Mouse (Mus musculus) hindbrain, postnatal 0 days (tissue): ENCODE data around the gene Lig3. TPM values are rescaled to one million over a fixed set of nuclear protein-coding genes. Genes with fewer than 3 reads are reported as not detected.

Experiments used
- ATAC-seq: fragments of 200-750 bp; cut with Nextera tagmentation; 2 replicates; pipeline ENCODE4 v1.8.0; 2017; ENCODE audit warnings: mild to moderate bottlenecking, moderate TSS enrichment, moderate library complexity
- DNase-seq: peaks from one replicate; pipeline ENCODE4 v3.0.0-alpha.2; 2015; ENCODE audit warnings: low spot score
- H3K27ac ChIP-seq: fragments of 300-500 bp; sonication (generic); 2 replicates; pipeline ENCODE4 v1.5.1; 2014; ENCODE audit warnings: mild to moderate bottlenecking
- H3K27me3 ChIP-seq: fragments of 300-500 bp; sonication (generic); 2 replicates; pipeline ENCODE4 v1.6.1; 2014; ENCODE audit warnings: low read length, mixed read lengths; ENCODE audit not compliant: insufficient read depth
- H3K36me3 ChIP-seq: fragments of 300-500 bp; sonication (generic); 2 replicates; pipeline ENCODE4 v1.6.1; 2014; ENCODE audit warnings: low read length, mixed read lengths; ENCODE audit not compliant: insufficient read depth
- H3K4me1 ChIP-seq: fragments of 300-500 bp; sonication (generic); 2 replicates; pipeline ENCODE4 v1.6.1; 2014; ENCODE audit warnings: antibody characterized with exemption, low read length, mixed read lengths; ENCODE audit not compliant: insufficient read depth
- H3K4me2 ChIP-seq: fragments of 300-500 bp; sonication (generic); 2 replicates; pipeline ENCODE4 v1.6.1; 2014; ENCODE audit warnings: low read depth, mild to moderate bottlenecking, low read length, moderate library complexity, mixed read lengths
- H3K4me3 ChIP-seq: fragments of 300-500 bp; sonication (generic); 2 replicates; pipeline ENCODE4 v1.5.1; 2014; ENCODE audit warnings: low read length
- H3K9ac ChIP-seq: fragments of 300-500 bp; sonication (generic); replicated peaks from 2 replicates; pipeline ENCODE4 v1.6.1; 2014; ENCODE audit warnings: mild to moderate bottlenecking, low read length, moderate library complexity, mixed read lengths
- H3K9me3 ChIP-seq: fragments of 300-500 bp; sonication (generic); 2 replicates; pipeline ENCODE4 v1.6.1; 2016; ENCODE audit warnings: low read length, mixed read lengths
- CTCF ChIP-seq: IDR thresholded peaks from 2 replicates; pipeline ENCODE4 v1.5.1; 2016; ENCODE audit warnings: antibody characterized with exemption, control low read depth, low read depth
- WGBS: fragments of 180-500 bp; shearing (Covaris S2); extraction: QIAGEN DNeasy Blood & Tissue Kit; methylation state at CpG from one replicate; pipeline ENCODE4 v1.1.7; 2014; 5-methylcytosine and 5-hydroxymethylcytosine counted together
- polyA plus RNA-seq: library from polyadenylated mRNA; unstranded; fragments of >200 nt; fragmentation: Nextera tagmentation; extraction: Ambion mirVana; gene quantifications from 2 replicates; pipeline ENCODE4 v1.2.1, GENCODE M21; 2015
- total RNA-seq: library from RNA; depleted of rRNA; stranded (reverse); fragments of >200 nt; gene quantifications from 2 replicates; pipeline ENCODE4 v1.2.3, GENCODE M21; 2014; rRNA removed

The Lig3 gene
- 45.3 and 51.5 TPM in 2 replicates for total RNA-seq
- 15.6 and 16.2 TPM in 2 replicates for polyA plus RNA-seq

- Histone ChIP-seq H3K4me3 (peak within 1 kb of the TSS; percentile 78), H3K9ac (peak within 1 kb of the TSS; percentile 85), H3K9me3 (no peaks in the 10 kb centered on the region), H3K4me1 (peaks cover 6% of the 10 kb centered on the region; the same call in 1 of the 2 replicates), H3K27ac (peak within 1 kb of the TSS; percentile 87), H3K36me3 (peaks cover 18% of the 10 kb centered on the region; the same call in 1 of the 2 replicates), H3K27me3 (no peaks in the 10 kb centered on the region), H3K4me2 (peak within 1 kb of the TSS; percentile 91)
- DNase-seq (peak; percentile 98), ATAC-seq (peak; percentile 98)
- under 1% methylated on average over 74 of the region's 90 CpGs for WGBS
- TF ChIP-seq CTCF: peak; percentile 26; the same call in 1 of the 2 replicates
Observed at GRCm38 (mm10) chr11:82780983-82781903, at the start of gene Lig3. TSS of gene Lig3 (plus strand) at chr11:82781108.

- H3K9ac ChIP-seq: no peak overlapping the region
- H3K36me3 ChIP-seq: no peaks in the 10 kb centered on the region
- H3K27me3 ChIP-seq: no peaks in the 10 kb centered on the region
- ATAC-seq: no peak
- H3K4me3 ChIP-seq: no peak overlapping the region
- H3K4me2 ChIP-seq: no peak overlapping the region
- no peak overlapping the region for H3K27ac ChIP-seq
- no peak for DNase-seq
- no peaks in the 10 kb centered on the region for H3K4me1 ChIP-seq
- no peak; the same call in 1 of the 2 replicates for TF ChIP-seq CTCF
- H3K9me3 ChIP-seq: no peaks in the 10 kb centered on the region
Observed at GRCm38 (mm10) chr11:82734227-82734626, 46.7 kb upstream of the Lig3 start.

DNA sequence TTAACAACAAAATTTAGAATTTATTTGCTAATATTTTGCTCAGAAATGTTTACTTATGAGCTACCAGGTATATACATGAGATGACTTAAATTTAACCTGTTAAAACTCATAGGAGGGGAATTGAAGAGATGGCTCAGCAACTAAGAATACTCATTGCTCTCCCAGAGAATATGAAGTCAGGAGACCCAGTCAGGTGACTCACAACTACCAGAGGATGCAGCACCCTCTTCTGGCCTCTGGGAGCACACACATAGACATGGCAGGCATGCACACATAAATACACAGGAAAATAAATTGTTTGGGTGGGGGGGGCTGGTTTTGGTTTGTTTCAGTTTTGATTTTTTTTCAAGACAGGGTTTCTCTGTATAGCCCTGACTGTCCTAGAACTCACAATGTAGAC is 41.9 kb upstream of the Lig3 start:
- Histone ChIP-seq H3K27ac (no peak overlapping the region), H3K9me3 (no peaks in the 10 kb centered on the region), H3K4me1 (no peaks in the 10 kb centered on the region), H3K4me2 (no peak overlapping the region), H3K9ac (no peak overlapping the region), H3K36me3 (no peaks in the 10 kb centered on the region), H3K27me3 (no peaks in the 10 kb centered on the region), H3K4me3 (no peak overlapping the region)
- DNase-seq: no peak
- no peak; the same call in 1 of the 2 replicates for TF ChIP-seq CTCF
- ATAC-seq: no peak

GRCm38 (mm10) chr11:82746138-82746537 is 34.8 kb upstream of the Lig3 start:
- H3K9me3 ChIP-seq: no peaks in the 10 kb centered on the region
- ATAC-seq: no peak
- 34% methylated on average over 6 of the region's 6 CpGs for WGBS
- no peaks in the 10 kb centered on the region for H3K27me3 ChIP-seq
- DNase-seq: peak; percentile 12
- no peak overlapping the region for H3K4me3 ChIP-seq
- H3K9ac ChIP-seq: no peak overlapping the region
- H3K4me2 ChIP-seq: no peak overlapping the region
- peak; percentile 53 for TF ChIP-seq CTCF
- H3K36me3 ChIP-seq: no peaks in the 10 kb centered on the region
- no peaks in the 10 kb centered on the region for H3K4me1 ChIP-seq
- H3K27ac ChIP-seq: no peak overlapping the region

DNA sequence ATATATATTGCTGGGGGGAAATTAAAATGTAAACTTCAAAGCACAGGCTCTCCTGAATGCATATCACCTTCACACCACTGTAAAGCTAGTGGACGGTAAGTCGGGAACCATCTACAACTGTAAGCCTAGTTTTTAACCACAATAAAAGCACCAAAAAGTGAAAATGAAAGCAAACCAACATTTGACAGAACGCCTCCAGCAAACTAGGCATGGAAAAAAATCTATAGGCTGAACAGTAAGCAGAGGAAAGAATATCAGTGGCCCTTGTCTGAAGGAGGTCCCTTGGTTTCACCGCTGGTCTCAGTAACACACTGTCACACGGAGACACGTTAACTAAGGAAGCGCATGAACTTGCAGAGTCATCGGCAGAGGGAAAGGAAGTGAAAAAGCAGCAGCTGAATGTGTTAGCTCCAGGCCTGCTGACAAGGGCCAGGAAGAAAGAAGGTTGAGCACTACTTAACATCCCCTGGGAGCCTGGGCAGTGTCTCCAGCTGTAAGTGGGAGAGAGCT is 34.0 kb upstream of the Lig3 start:
- WGBS: 85% methylated on average over 8 of the region's 8 CpGs
- ATAC-seq (no peak), DNase-seq (no peak)
- TF ChIP-seq CTCF: no peak
- Histone ChIP-seq H3K27ac (no peak overlapping the region), H3K9ac (no peak overlapping the region), H3K36me3 (no peaks in the 10 kb centered on the region), H3K4me1 (no peaks in the 10 kb centered on the region), H3K4me3 (no peak overlapping the region), H3K27me3 (no peaks in the 10 kb centered on the region), H3K4me2 (no peak overlapping the region), H3K9me3 (no peaks in the 10 kb centered on the region)

DNA sequence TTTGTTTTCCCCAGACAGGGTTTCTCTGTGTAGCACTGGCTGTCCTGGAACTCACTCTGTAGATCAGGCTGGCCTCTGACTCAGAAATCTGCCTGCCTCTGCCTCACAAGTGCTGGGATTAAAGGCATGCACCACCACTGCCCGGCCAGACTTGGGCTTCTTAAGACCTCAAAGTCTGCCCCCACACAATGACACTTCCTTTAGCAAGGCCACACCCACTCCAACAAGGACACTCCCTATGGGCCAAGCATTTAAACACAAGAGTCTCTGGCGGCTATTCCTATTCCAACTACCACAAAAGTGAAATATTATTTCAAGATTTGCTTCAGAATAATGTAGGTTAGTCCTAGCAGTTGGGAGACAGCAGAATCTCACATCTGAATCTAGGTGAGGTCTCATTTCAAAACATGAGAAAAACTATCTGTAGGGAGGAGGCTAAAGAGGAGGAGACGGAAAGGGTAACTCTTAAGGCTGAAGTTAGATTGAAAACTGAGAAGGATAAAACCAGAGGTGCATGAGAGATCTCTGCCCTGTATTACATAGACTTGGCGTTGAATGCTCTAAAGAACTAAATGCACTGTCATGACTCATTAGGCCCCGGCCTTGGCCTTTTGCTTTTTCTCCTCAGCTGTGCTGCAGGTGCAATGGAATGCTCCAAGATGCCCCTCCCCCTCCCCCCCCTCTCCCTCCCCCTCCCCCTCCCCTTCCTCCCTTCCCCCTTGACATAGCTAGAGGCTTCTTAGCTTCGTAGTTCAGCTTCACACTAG is 28.4 kb upstream of the Lig3 start:
- ATAC-seq (no peak), DNase-seq (no peak)
- H3K4me3 ChIP-seq: no peak overlapping the region
- 76% methylated on average over 6 of the region's 6 CpGs for WGBS
- TF ChIP-seq CTCF: no peak
- no peaks in the 10 kb centered on the region for H3K4me1 ChIP-seq
- no peaks in the 10 kb centered on the region for H3K36me3 ChIP-seq
- H3K4me2 ChIP-seq: no peak overlapping the region
- H3K27ac ChIP-seq: no peak overlapping the region
- H3K9me3 ChIP-seq: no peaks in the 10 kb centered on the region
- no peaks in the 10 kb centered on the region for H3K27me3 ChIP-seq
- no peak overlapping the region for H3K9ac ChIP-seq
